Mouse (Mus musculus) intestine, postnatal 0 days (tissue): ENCODE results near the gene Gabarapl2. TPM values are rescaled to one million over a fixed set of nuclear protein-coding genes. Genes with fewer than 3 reads are reported as not detected.

Experiments
- ATAC-seq: fragments of 200-750 bp; cut with Nextera tagmentation; 2 replicates; pipeline ENCODE4 v1.8.0; 2017; ENCODE audit warnings: mild to moderate bottlenecking, moderate TSS enrichment, moderate library complexity
- H3K27ac ChIP-seq: fragments of 300-500 bp; sonication (generic); 2 replicates; pipeline ENCODE4 v1.5.1; 2014; ENCODE audit warnings: mild to moderate bottlenecking, low read depth, low read length, moderate library complexity
- H3K27me3 ChIP-seq: fragments of 300-500 bp; sonication (generic); replicated peaks from 2 replicates; pipeline ENCODE4 v1.6.1; 2014; ENCODE audit warnings: low read length, mixed read lengths; ENCODE audit not compliant: control insufficient read depth, insufficient read depth
- H3K36me3 ChIP-seq: fragments of 300-500 bp; sonication (generic); 2 replicates; pipeline ENCODE4 v1.6.1; 2014; ENCODE audit warnings: mild to moderate bottlenecking, moderate library complexity; ENCODE audit not compliant: control insufficient read depth, insufficient read depth
- H3K4me1 ChIP-seq: fragments of 300-500 bp; sonication (generic); replicated peaks from 2 replicates; pipeline ENCODE4 v1.6.1; 2014; ENCODE audit warnings: antibody characterized with exemption, low read length, mixed read lengths; ENCODE audit not compliant: control insufficient read depth, insufficient read depth
- H3K4me2 ChIP-seq: fragments of 300-500 bp; sonication (generic); replicated peaks from 2 replicates; pipeline ENCODE4 v1.6.1; 2014; ENCODE audit warnings: low read depth, mild to moderate bottlenecking, moderate library complexity
- H3K4me3 ChIP-seq: fragments of 300-500 bp; sonication (generic); 2 replicates; pipeline ENCODE4 v1.5.1; 2014; ENCODE audit warnings: low read depth, low read length
- H3K9ac ChIP-seq: fragments of 300-500 bp; sonication (generic); 2 replicates; pipeline ENCODE4 v1.6.1; 2014; ENCODE audit warnings: mild to moderate bottlenecking, low read depth, low read length
- H3K9me3 ChIP-seq: fragments of 300-500 bp; sonication (generic); 2 replicates; pipeline ENCODE4 v1.6.1; 2016; ENCODE audit warnings: mixed run types; ENCODE audit not compliant: control insufficient read depth
- CTCF ChIP-seq: sonication (generic); IDR thresholded peaks from 2 replicates; pipeline ENCODE4 v1.5.1; 2016; ENCODE audit warnings: low read depth, mild to moderate bottlenecking, control low read depth, antibody characterized with exemption, moderate library complexity
- WGBS: fragments of 180-500 bp; shearing (Covaris S2); extraction: QIAGEN DNeasy Blood & Tissue Kit; methylation state at CpG from one replicate; pipeline ENCODE4 v1.1.7; 2014; 5-methylcytosine and 5-hydroxymethylcytosine counted together
- polyA plus RNA-seq: library from polyadenylated mRNA; unstranded; fragments of >200 nt; fragmentation: Nextera tagmentation; extraction: Ambion mirVana; gene quantifications from 2 replicates; pipeline ENCODE4 v1.2.1, GENCODE M21; 2015

The Gabarapl2 gene
- polyA plus RNA-seq, 1 experiment from 2014 or later, result 308 TPM

GRCm38 (mm10) chr8:111954844-111955594, 14.5 kb downstream of the Gabarapl2 start:
- H3K9me3 ChIP-seq, result no peaks in the 10 kb centered on the region
- WGBS, result 63% methylated on average over 4 of the region's 4 CpGs
- ATAC-seq, result no peak
- H3K4me2 ChIP-seq, result no peak overlapping the region
- H3K4me3 ChIP-seq, result no peak overlapping the region
- H3K27me3 ChIP-seq, result no peaks in the 10 kb centered on the region
- no peak overlapping the region for H3K27ac ChIP-seq
- H3K36me3 ChIP-seq, result peaks cover 25% of the 10 kb centered on the region
- H3K4me1 ChIP-seq, result no peaks in the 10 kb centered on the region
- TF ChIP-seq CTCF, result no peak
- H3K9ac ChIP-seq, result no peak overlapping the region

- Histone ChIP-seq H3K27ac (no peak overlapping the region), H3K27me3 (no peaks in the 10 kb centered on the region), H3K9me3 (no peaks in the 10 kb centered on the region), H3K4me3 (no peak overlapping the region), H3K9ac (no peak overlapping the region), H3K4me1 (no peaks in the 10 kb centered on the region), H3K4me2 (no peak overlapping the region), H3K36me3 (peaks cover 25% of the 10 kb centered on the region)
- 97% methylated on average over 5 of the region's 5 CpGs for WGBS
- ATAC-seq, result no peak
- no peak for TF ChIP-seq CTCF
These were observed 15.4 kb downstream of the Gabarapl2 start for GRCm38 (mm10) chr8:111955879-111956278.

- 94% methylated on average over 2 of the region's 2 CpGs for WGBS
- Histone ChIP-seq H3K9ac (no peak overlapping the region), H3K4me2 (no peak overlapping the region), H3K4me3 (no peak overlapping the region), H3K4me1 (no peaks in the 10 kb centered on the region), H3K36me3 (peaks cover 20% of the 10 kb centered on the region), H3K27me3 (no peaks in the 10 kb centered on the region), H3K9me3 (no peaks in the 10 kb centered on the region), H3K27ac (no peak overlapping the region)
- ATAC-seq, result no peak
- no peak for TF ChIP-seq CTCF
These were observed 16.7 kb downstream of the Gabarapl2 start for GRCm38 (mm10) chr8:111957231-111957630.

GRCm38 (mm10) chr8:111960591-111961321, 20.3 kb downstream of the Gabarapl2 start:
- H3K36me3 ChIP-seq, result peaks cover 13% of the 10 kb centered on the region
- peak; percentile 35; the same call in 1 of the 2 replicates for ATAC-seq
- 69% methylated on average over 15 of the region's 15 CpGs for WGBS

GRCm38 (mm10) chr8:111961330-111961729, 20.8 kb downstream of the Gabarapl2 start:
- H3K4me2 ChIP-seq, result no peak overlapping the region
- H3K27me3 ChIP-seq, result no peaks in the 10 kb centered on the region
- H3K4me1 ChIP-seq, result no peaks in the 10 kb centered on the region
- 77% methylated on average over 3 of the region's 3 CpGs for WGBS
- peaks cover 13% of the 10 kb centered on the region for H3K36me3 ChIP-seq
- TF ChIP-seq CTCF, result peak; percentile 21; the same call in 1 of the 2 replicates
- no peak overlapping the region for H3K9ac ChIP-seq
- H3K27ac ChIP-seq, result no peak overlapping the region
- no peak for ATAC-seq
- H3K9me3 ChIP-seq, result no peaks in the 10 kb centered on the region
- H3K4me3 ChIP-seq, result no peak overlapping the region

More at GRCm38 (mm10) chr8:111960591-111961321, 20.3 kb downstream of the Gabarapl2 start:
- Histone ChIP-seq H3K9ac (no peak overlapping the region), H3K4me2 (no peak overlapping the region), H3K27ac (no peak overlapping the region), H3K4me3 (no peak overlapping the region), H3K9me3 (no peaks in the 10 kb centered on the region), H3K27me3 (no peaks in the 10 kb centered on the region), H3K4me1 (no peaks in the 10 kb centered on the region)
- TF ChIP-seq CTCF, result no peak

GRCm38 (mm10) chr8:111962589-111962988, 22.1 kb downstream of the Gabarapl2 start:
- Histone ChIP-seq H3K4me3 (no peak overlapping the region), H3K27ac (no peak overlapping the region), H3K36me3 (peaks cover 2% of the 10 kb centered on the region), H3K9me3 (no peaks in the 10 kb centered on the region), H3K27me3 (no peaks in the 10 kb centered on the region), H3K9ac (no peak overlapping the region), H3K4me2 (no peak overlapping the region), H3K4me1 (no peaks in the 10 kb centered on the region)
- WGBS, result 69% methylated on average over 1 of the region's 1 CpGs
- TF ChIP-seq CTCF, result no peak
- no peak for ATAC-seq
